Mouse (Mus musculus) yolk sac, embryonic 10.5 days (tissue): ENCODE data around the gene Wdhd1.

Experiments
- DNase-seq: peaks from one replicate; pipeline ENCODE4 v3.0.0-alpha.2; 2017; ENCODE audit warnings: low spot score

Gene Wdhd1

GRCm38 (mm10) chr14:47279058-47279457 lies 2.4 kb upstream of the Wdhd1 start:
- DNase-seq = no peak

DNA sequence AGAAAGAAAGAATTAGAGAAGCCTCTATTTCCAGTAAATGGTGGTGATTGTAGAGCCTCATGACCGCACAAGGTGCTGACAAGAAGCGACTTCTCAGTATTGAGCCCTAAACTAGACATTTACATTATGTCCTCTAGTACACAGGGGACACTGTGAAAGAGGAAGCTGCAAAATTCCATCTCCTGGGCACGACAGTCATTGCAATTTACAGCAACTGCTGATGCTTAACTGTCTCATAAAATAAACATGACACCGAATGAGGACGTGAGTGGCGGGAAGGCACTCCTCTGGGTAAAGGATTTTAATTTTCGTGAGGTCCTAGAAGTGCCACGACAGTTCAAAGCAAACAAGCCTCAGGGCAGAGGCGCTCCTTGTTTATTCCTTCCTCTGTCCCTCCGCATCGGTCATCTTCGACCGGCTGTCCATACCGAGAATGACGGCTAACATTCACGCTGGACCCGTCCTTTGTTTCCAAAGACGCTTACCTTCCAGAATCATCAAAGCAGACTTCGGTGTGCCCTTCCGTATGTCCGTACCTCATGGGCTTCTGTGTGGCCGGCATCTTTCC lies 537 bp downstream of the Wdhd1 start:
- no peak for DNase-seq

DNA sequence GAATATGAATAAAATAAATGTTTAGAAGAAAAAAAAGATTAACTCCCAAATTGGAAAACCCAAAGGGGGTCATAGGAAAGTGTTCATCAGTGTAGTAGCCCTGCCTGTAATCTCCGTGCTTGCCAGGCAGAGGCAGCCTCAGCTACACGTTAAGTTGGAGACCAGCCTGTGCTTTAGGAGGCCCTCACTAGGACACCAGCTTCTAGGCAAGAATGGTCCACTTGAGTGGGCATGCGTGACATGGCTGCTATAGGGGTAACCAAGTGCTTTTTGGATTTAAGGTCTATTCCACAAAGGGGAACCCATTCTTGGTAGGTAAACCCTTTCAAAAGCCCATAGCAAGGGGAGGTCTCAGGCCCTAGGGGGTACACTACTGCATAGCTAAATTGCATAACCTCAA lies 1.2 kb downstream of the Wdhd1 start:
- DNase-seq = no peak

DNA sequence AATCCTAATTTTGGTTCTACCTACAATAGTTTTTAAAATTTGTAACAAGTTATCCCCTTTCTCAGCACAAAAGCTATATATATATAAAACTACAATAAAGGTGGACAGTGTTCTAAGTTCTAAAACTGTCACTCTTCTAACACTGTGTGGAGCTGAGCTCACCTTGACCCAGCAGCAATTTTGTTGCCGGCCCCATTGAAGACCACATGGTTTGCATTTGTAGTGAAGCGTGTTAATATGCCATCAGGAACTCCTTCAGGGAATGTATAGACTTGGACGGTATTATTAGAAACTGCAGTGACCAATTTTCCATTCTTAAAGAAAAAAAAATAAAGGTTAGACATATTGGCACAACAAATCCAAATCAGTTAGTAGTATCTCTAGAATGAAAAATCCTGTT lies 2.9 kb downstream of the Wdhd1 start:
- DNase-seq = no peak

DNA sequence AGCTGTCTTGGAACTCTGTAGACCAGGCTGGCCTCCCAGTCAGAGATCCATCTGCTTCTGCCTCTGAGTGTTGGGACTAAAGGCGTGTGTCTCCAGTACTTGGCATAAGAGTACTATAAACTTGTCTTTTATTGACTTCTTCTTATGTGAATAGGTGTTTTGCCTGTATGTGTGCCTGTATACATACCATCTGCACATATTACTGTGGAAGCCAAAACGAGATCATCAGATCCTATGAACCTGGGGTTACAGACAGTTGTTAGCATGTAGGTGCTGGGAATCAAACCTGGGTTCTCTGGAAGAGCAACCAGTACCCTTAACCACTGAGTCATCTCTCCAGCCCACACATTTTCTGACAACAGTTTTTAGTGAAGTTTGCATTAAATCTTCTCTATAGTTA lies 7.0 kb downstream of the Wdhd1 start:
- no peak for DNase-seq

DNA sequence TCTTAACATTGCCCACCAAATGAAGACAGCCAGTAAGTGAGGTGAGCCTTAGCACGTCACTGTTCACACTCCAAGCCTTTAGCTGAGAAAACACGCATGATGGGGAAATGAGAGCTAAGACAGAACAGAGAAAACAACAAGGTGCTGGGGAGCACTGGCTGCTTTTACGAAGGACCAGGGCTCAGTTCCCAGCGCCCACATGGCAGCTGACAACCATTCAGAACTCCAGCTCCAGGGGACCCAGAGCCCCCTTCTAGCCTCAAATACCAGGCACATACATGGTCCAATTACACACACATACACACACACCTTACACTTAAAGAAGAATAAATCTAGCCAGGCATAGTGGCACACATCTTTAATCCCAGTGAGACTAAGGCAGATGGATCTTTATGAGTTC lies 7.6 kb downstream of the Wdhd1 start:
- no peak for DNase-seq

GRCm38 (mm10) chr14:47265829-47266228 lies 10.8 kb downstream of the Wdhd1 start:
- DNase-seq = no peak

DNA sequence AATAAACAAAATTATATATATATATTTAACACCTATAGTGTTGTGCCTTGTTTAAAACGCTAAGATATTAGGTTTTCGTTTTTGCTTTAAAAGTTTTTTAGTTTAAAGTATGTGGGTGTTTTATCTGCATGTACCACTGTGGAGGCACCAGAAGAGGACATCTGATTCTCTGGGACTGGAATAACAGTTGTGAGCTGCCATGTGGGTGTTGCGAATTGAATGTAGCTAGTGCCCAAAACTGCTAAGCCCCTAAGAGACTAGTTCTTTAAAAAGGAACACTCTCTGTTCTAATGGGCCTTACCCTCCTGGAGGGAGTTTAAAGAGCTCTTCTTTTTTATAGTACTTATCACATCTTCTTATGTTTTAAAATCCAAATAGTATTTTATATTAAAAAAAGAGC lies 11.8 kb downstream of the Wdhd1 start:
- no peak for DNase-seq

DNA sequence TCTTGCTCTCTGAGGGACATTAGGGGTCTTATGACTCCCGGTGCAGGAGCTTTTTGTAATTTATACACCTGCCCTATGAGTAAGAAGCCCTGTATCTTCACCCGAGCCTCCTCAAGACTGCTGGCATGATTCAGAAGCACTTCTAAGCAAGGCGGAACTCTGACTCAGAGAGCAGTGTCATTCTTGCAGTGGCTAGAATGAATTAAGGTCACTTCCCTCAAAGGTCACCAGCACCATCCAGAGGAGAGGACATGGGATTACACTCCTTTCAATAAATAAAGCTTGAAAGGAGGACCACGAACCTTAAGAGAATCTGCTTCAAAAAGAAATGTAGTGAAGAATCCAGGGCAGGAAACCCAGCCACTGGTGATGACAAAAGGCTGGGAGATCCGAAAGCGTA lies 26.8 kb downstream of the Wdhd1 start:
- no peak for DNase-seq

DNA sequence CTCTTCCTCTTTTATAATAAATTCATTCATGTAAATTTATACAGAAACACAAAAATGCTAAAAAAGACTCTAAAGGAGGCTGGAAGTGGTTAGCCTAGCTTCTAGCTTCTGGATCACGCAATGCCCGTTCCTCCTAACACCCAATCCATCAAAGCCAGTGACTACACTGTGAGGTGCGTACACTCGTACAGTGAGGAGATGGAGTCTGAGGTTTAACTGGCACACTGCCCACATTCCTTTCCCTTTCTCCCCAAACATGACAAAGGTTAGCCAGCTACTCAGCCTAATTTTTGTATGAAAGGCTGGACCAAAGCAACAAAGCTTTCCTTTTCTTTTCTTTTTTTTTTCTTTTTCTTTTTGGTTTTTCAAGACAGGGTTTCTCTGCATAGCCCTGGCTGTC lies 33.9 kb downstream of the Wdhd1 start:
- no peak for DNase-seq

DNA sequence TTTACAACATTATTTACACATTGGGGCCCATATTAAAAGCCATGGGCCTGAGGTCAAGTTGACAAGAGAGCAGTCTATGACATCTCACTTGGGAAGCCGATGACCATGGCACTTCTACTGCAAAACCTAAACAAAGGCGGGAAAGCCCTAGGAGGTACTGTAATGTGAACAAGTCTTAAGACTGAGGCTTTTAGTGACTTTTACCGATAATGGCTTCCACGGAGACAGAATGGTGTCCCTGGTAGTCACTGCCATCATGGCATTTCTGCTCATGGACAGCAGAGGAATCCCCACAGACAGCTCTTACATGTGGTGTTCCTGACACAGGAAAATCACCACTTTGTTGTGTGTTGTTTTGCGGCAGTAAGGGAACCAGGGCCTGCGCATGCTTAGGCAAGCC lies 35.6 kb downstream of the Wdhd1 start:
- DNase-seq = no peak

DNA sequence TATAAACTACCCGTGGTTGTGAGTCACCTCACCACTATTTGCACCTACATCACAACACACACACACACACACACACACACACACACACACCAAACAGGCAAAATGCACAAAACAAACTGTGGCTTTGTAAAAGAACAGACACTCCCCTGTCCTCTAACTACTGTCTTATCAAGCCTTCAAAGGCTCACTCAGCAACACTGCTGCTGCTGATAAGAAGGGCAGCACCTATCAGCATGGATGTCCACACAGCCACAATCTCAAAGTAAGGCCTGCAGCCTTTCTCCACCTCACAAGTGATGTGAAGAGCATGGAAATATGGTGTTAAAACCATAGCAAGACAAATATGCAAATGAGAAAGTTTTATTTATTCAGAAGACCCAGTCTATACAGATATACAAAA lies 36.1 kb downstream of the Wdhd1 start:
- peak; percentile 24 for DNase-seq

- DNase-seq = no peak
Measured at GRCm38 (mm10) chr14:47237286-47237685, 39.4 kb downstream of the Wdhd1 start.

DNA sequence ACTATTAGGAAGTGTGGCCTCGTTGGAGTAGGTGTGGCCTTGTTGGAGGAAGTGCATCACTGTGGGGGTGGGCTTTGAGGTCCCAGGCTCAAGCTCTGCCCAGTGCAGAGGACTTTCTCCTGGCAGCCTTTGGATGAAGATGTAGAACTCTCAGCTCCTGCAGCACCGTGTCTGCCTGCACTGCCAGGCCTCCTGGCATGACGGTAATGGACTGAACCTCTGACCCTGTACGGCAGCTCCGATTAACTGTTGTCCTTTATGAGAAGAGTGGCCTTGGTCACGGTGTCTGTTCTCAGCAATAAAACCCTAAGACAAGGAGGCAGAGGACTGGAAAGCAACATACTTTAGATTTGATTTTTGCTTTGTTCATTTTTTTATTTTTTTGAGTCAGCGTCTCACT lies 40.2 kb downstream of the Wdhd1 start:
- no peak for DNase-seq

GRCm38 (mm10) chr14:47234526-47235250 lies 42.0 kb downstream of the Wdhd1 start:
- DNase-seq = no peak

- DNase-seq = no peak
Measured at GRCm38 (mm10) chr14:47234032-47234431, 42.6 kb downstream of the Wdhd1 start.

- no peak for DNase-seq
Measured at GRCm38 (mm10) chr14:47233602-47234001, 43.1 kb downstream of the Wdhd1 start.

GRCm38 (mm10) chr14:47229796-47230376 lies 46.8 kb downstream of the Wdhd1 start:
- no peak for DNase-seq

DNA sequence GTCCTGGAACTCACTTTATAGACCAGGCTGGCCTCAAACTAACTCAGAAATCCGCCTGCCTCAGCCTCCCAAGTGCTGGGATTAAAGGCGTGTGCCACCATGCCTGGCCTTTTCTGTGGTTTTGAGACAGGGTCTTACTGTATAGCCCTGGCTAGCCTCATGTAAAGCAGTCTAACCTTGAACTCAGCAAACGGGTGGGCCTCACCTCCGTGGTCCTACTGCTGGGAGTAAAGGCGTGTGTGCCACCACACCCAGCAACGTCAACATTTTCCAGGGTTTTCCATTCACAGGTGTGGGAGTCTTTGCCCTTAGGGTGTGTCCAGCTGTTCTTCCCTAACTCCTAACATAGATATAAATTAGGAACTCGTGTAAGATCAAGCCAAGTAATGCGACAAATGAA lies 50.7 kb downstream of the Wdhd1 start:
- DNase-seq = no peak

- no peak for DNase-seq
Measured at GRCm38 (mm10) chr14:47224476-47225325, 52.0 kb downstream of the Wdhd1 start.

DNA sequence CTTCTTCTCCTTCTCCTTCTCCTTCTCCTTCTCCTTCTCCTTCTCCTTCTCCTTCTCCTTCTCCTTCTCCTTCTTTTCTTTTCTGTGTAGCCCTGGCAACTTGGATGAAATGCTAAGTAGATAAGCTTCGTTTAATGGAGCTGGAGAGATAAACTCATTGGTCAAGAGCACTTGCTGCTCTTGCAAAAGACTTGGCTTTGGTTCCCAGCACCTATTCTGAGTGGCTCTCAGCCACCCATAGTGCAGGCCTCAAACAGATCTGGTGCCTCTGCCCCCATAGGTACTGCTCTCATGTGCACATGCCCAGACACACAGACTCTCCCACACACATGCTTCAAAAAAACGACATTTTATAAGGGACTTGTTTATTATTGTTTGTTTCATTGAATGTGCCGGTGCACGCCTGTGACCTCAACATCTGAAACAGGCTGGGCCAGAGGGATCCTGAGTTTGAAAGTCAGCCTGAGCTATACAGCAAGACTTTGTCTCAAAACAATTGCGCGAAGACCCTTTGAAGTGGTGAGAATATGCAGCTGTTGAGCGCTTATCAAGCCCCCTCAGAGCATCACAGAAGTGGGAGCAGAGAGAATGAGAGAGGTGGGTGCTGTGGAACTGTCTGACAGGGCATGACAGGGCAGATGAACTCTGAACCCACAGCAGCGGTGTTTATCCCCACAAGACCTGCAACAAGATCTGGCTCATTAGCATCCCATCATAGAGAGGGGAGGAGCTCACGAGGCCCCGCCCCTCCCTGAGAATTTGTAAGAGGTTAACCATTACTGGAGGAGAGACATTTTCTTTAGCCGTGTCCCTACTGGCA lies 53.8 kb downstream of the Wdhd1 start:
- DNase-seq = no peak

GRCm38 (mm10) chr14:47221567-47221966 lies 55.1 kb downstream of the Wdhd1 start:
- DNase-seq = no peak
